Mouse (Mus musculus): Measurements from ENCODE around the gene Gm45713. TPM values are rescaled to one million over a fixed set of nuclear protein-coding genes. Genes with fewer than 3 reads are reported as not detected.

Gm45713 gene
- polyA plus RNA-seq, 1 experiment: 0.95 TPM

DNA sequence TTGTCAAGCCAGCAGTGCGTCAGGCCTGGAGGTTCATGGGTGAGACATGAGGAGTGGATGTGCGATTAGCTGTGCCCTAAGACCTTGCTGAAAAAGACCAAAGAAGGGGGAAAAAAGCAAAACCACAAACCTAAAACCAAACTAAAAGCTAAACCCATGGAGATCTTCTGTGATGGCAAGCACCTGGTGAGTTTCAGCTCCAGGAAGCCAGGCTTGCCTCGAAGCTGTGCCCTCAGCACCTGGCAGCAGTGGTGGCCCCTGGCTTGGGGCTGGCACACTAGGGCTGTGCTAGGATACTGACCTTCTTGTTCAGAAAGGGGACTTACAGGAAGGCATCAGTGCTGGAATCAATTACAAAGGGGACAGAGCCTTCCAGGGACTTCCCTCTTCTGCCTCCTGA lies 5.3 kb upstream of the Gm45713 start:
- Histone ChIP-seq H3K27me3 (ENCODE audit: control insufficient read depth, insufficient read depth, insufficient read length) (no peaks in the 10 kb centered on the region), H3K79me2 (ENCODE audit: control insufficient read depth, insufficient read depth) (no peaks in the 10 kb centered on the region), H3K79me3 (ENCODE audit: low read depth) (no peaks in the 10 kb centered on the region), H3K36me3 (ENCODE audit: control insufficient read depth, insufficient read depth) (no peaks in the 10 kb centered on the region), H3ac (ENCODE audit: control insufficient read depth, insufficient read length, low read depth) (no peak overlapping the region), H3K4me3 (ENCODE audit: insufficient read depth, poor library complexity, severe bottlenecking) (no peak overlapping the region)
- no peak for TF ChIP-seq FOSL1 (IDR thresholded peaks at IDR 0.05; ENCODE audit: insufficient read depth, low read length, poor library complexity, severe bottlenecking)
- TF ChIP-seq CEBPB (IDR thresholded peaks at IDR 0.05; ENCODE audit: low read depth): no peak
- no peak for TF ChIP-seq MAX (IDR thresholded peaks at IDR 0.05)
- TF ChIP-seq MYOD1 (IDR thresholded peaks at IDR 0.05; ENCODE audit: control insufficient read depth, insufficient read length, low read depth): no peak
- TF ChIP-seq USF1 (IDR thresholded peaks at IDR 0.05; ENCODE audit: low read depth): no peak
- no peak for TF ChIP-seq CTCF (IDR thresholded peaks at IDR 0.05; ENCODE audit: control insufficient read depth, insufficient read depth, insufficient read length)
- TF ChIP-seq MYOG (IDR thresholded peaks at IDR 0.05; ENCODE audit: control insufficient read depth, extremely low read depth, insufficient read length): no peak

DNA sequence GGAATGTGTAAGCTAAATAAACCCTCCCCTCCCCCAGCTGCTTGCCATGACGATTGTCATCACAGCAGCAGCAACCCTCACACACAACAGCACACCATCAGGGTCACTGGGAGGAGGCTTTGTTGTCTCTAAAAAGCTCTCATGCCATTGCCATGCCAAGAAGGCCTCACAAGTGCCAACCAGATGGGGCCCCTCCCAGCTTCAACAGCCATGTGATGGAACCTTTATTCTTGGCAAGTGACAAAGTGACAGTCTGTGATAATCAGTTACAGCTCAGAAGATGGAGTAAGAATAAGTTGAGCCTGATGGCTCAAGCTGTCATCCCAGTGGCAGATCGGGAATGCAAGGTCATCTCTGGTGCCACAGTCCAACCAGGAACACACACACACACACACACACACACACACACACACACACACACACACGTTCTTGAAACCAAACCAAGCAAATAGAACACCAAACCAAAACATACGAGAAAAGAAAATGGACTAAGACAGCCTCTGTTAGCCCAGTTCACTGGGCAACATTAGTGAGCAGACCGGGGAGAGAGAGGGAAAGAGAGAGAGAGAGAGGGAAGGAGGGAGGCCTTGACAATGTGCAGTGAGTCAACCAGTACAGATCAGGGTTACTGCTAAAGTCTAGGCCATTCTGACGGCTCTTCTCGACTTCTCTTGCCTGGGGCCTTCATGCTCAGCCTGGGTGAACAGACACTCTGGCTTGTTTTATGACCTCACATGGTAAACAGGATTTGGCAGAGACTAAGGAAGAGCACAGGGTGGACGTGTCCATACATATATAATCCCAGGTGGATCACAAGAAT lies 4.1 kb upstream of the Gm45713 start:
- Histone ChIP-seq H3K79me3 (ENCODE audit: low read depth) (no peaks in the 10 kb centered on the region), H3K79me2 (ENCODE audit: control insufficient read depth, insufficient read depth) (no peaks in the 10 kb centered on the region), H3K36me3 (ENCODE audit: control insufficient read depth, insufficient read depth) (no peaks in the 10 kb centered on the region), H3K27me3 (ENCODE audit: control insufficient read depth, insufficient read depth, insufficient read length) (no peaks in the 10 kb centered on the region), H3K4me3 (ENCODE audit: insufficient read depth, poor library complexity, severe bottlenecking) (no peak overlapping the region), H3ac (ENCODE audit: control insufficient read depth, insufficient read length, low read depth) (no peak overlapping the region)
- no peak for TF ChIP-seq MYOG (IDR thresholded peaks at IDR 0.05; ENCODE audit: control insufficient read depth, extremely low read depth, insufficient read length)
- TF ChIP-seq FOSL1 (IDR thresholded peaks at IDR 0.05; ENCODE audit: insufficient read depth, low read length, poor library complexity, severe bottlenecking): no peak
- no peak for TF ChIP-seq CTCF (IDR thresholded peaks at IDR 0.05; ENCODE audit: control insufficient read depth, insufficient read depth, insufficient read length)
- TF ChIP-seq MAX (IDR thresholded peaks at IDR 0.05): no peak
- TF ChIP-seq MYOD1 (IDR thresholded peaks at IDR 0.05; ENCODE audit: control insufficient read depth, insufficient read length, low read depth): no peak
- TF ChIP-seq USF1 (IDR thresholded peaks at IDR 0.05; ENCODE audit: low read depth): no peak
- no peak for TF ChIP-seq CEBPB (IDR thresholded peaks at IDR 0.05; ENCODE audit: low read depth)

DNA sequence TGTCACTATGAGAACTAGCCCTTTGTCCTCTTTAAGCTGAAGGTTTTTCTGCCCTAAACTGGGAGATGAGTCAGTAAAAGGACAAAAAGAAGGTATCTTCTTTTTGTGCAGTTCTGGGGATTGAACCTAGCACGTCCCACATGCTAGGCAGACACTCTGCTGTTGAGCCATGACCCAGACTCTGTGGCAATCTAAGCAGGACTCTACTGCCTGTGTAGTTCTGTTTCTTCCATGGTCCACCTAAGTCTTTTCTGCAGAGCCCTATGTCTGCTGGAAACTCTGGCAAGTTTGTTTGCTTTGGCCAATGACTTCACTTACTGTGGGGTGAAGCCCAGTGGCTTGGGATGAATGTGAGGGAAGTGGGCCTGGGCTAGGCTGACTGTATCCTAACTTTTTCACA lies 2.4 kb upstream of the Gm45713 start:
- no peak overlapping the region for H3K4me3 ChIP-seq (ENCODE audit: insufficient read depth, poor library complexity, severe bottlenecking)
- TF ChIP-seq FOSL1 (IDR thresholded peaks at IDR 0.05; ENCODE audit: insufficient read depth, low read length, poor library complexity, severe bottlenecking) (no peak), CEBPB (IDR thresholded peaks at IDR 0.05; ENCODE audit: low read depth) (no peak), MAX (IDR thresholded peaks at IDR 0.05) (no peak), CTCF (IDR thresholded peaks at IDR 0.05; ENCODE audit: control insufficient read depth, insufficient read depth, insufficient read length) (no peak), USF1 (IDR thresholded peaks at IDR 0.05; ENCODE audit: low read depth) (no peak), MYOD1 (IDR thresholded peaks at IDR 0.05; ENCODE audit: control insufficient read depth, insufficient read length, low read depth) (no peak), MYOG (IDR thresholded peaks at IDR 0.05; ENCODE audit: control insufficient read depth, extremely low read depth, insufficient read length) (no peak)

DNA sequence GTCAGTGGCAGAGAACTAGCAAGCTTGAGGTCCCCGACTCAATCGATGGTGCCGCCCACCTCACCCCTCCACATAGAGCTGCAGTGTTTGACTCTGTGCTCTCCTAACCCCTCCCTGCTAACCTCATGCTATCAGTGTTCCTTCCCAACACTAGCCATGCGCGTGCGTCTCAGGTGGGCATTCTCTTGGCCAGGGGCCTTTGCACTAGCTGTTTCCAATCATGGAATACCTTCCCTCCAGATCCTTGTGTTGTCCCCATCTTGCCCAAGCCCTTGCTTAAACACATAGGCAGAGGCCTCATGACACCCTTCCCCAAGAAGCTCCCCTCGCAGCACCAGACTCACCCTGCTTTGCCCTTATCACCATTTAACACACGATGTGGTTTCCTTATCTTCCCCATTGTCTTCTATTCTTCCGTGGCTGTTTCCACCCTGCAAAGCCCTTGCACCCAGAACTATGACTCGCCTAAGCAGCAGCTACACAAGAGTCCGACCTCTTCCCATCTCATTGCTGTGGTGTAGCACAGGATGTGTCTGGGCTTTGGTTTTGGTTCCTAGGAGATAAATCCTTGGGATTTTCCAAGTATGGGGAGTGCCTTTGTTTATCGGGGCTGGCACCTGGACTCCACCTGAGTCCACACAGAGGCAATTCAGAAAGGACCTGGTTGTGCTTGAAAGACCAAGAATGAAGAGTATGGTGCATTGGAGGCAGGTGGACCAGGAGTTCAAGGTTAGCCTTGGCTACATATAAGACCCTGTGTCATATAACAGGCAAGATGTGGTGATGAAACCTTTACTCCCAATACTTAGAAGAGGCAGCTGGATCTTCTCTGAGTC lies 1.4 kb upstream of the Gm45713 start:
- Histone ChIP-seq H3K4me3 (ENCODE audit: insufficient read depth, poor library complexity, severe bottlenecking) (no peak overlapping the region), H3K36me3 (ENCODE audit: control insufficient read depth, insufficient read depth) (no peaks in the 10 kb centered on the region), H3K27me3 (ENCODE audit: control insufficient read depth, insufficient read depth, insufficient read length) (no peaks in the 10 kb centered on the region), H3ac (ENCODE audit: control insufficient read depth, insufficient read length, low read depth) (no peak overlapping the region), H3K79me3 (ENCODE audit: low read depth) (no peaks in the 10 kb centered on the region), H3K79me2 (ENCODE audit: control insufficient read depth, insufficient read depth) (no peaks in the 10 kb centered on the region)
- TF ChIP-seq MYOD1 (IDR thresholded peaks at IDR 0.05; ENCODE audit: control insufficient read depth, insufficient read length, low read depth) (no peak), USF1 (IDR thresholded peaks at IDR 0.05; ENCODE audit: low read depth) (no peak), MAX (IDR thresholded peaks at IDR 0.05) (no peak), CTCF (IDR thresholded peaks at IDR 0.05; ENCODE audit: control insufficient read depth, insufficient read depth, insufficient read length) (no peak), MYOG (IDR thresholded peaks at IDR 0.05; ENCODE audit: control insufficient read depth, extremely low read depth, insufficient read length) (no peak), FOSL1 (IDR thresholded peaks at IDR 0.05; ENCODE audit: insufficient read depth, low read length, poor library complexity, severe bottlenecking) (no peak)

More for the DNA sequence above, 2.4 kb upstream of the Gm45713 start:
- Histone ChIP-seq H3K27me3 (ENCODE audit: control insufficient read depth, insufficient read depth, insufficient read length) (no peaks in the 10 kb centered on the region), H3K79me2 (ENCODE audit: control insufficient read depth, insufficient read depth) (no peaks in the 10 kb centered on the region), H3ac (ENCODE audit: control insufficient read depth, insufficient read length, low read depth) (no peak overlapping the region), H3K79me3 (ENCODE audit: low read depth) (no peaks in the 10 kb centered on the region), H3K36me3 (ENCODE audit: control insufficient read depth, insufficient read depth) (no peaks in the 10 kb centered on the region)

DNA sequence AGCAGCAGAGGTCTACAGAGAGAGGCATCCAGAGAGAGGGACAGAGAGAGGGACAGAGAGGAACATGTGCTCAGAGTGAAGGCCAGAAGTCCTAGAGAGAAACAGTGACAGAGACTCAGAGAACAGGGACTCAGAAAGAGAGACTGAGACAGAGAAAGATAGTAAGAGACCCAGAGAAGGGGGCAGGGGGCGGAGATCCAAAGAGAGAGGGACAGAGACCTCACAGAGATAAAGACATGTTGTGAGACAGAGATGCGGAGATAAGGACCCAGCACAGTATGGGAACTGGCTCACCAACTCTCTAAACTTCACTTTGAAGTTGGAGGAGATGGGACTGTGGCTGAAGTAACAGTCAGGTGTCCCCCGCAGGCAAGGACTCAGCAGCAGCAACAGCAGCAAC lies 661 bp downstream of the Gm45713 start:
- Histone ChIP-seq H3K4me3 (ENCODE audit: insufficient read depth, poor library complexity, severe bottlenecking) (no peak overlapping the region), H3K27me3 (ENCODE audit: control insufficient read depth, insufficient read depth, insufficient read length) (no peaks in the 10 kb centered on the region), H3ac (ENCODE audit: control insufficient read depth, insufficient read length, low read depth) (no peak overlapping the region)

More for the DNA sequence above, 661 bp downstream of the Gm45713 start:
- Histone ChIP-seq H3K79me2 (ENCODE audit: control insufficient read depth, insufficient read depth) (no peaks in the 10 kb centered on the region), H3K36me3 (ENCODE audit: control insufficient read depth, insufficient read depth) (no peaks in the 10 kb centered on the region), H3K79me3 (ENCODE audit: low read depth) (no peaks in the 10 kb centered on the region)
- no peak for TF ChIP-seq MYOG (IDR thresholded peaks at IDR 0.05; ENCODE audit: control insufficient read depth, extremely low read depth, insufficient read length)
- no peak for TF ChIP-seq MYOD1 (IDR thresholded peaks at IDR 0.05; ENCODE audit: control insufficient read depth, insufficient read length, low read depth)
- no peak for TF ChIP-seq CEBPB (IDR thresholded peaks at IDR 0.05; ENCODE audit: low read depth)
- no peak for TF ChIP-seq USF1 (IDR thresholded peaks at IDR 0.05; ENCODE audit: low read depth)
- TF ChIP-seq MAX (IDR thresholded peaks at IDR 0.05): no peak
- no peak for TF ChIP-seq CTCF (IDR thresholded peaks at IDR 0.05; ENCODE audit: control insufficient read depth, insufficient read depth, insufficient read length)
- TF ChIP-seq FOSL1 (IDR thresholded peaks at IDR 0.05; ENCODE audit: insufficient read depth, low read length, poor library complexity, severe bottlenecking): no peak
